Mouse (Mus musculus): ENCODE measurements around the gene Rtn4rl1. TPM values are rescaled to one million over a fixed set of nuclear protein-coding genes. Genes with fewer than 3 reads are reported as not detected.

The Rtn4rl1 gene
- polyA plus RNA-seq, 1 experiment from 2014 or later: 2.1 TPM

DNA sequence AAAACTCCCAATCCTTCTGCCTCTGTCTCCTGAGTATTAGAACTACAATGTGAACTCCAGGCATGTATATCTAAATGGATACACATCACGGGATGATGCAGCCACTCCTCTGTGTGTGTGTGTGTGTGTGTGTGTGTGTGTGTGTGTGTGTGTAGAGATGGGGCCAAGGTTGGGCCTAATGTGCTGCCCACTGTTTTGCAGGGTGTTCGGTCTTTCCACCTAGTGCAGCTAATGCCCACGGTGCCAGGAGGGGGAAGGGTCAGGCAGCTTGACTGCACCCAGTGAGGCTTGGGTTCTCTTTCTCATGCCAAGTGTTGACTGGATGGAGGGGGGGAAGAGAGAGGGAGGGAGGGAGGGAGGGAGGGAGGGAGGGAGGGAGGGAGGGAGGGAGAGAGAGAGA is 19.3 kb downstream of the Rtn4rl1 start:
- H3K9me3 ChIP-seq: no peaks in the 10 kb centered on the region
- no peak for DNase-seq (ENCODE audit: low spot score)
- peaks cover 76% of the 10 kb centered on the region for H3K4me1 ChIP-seq
- H3K36me3 ChIP-seq (replicated peaks): no peaks in the 10 kb centered on the region
- no peak overlapping the region for H3K27ac ChIP-seq (replicated peaks)
- no peak overlapping the region for H3K4me3 ChIP-seq
- 54% methylated on average over 3 of the region's 3 CpGs for WGBS
- peaks cover 59% of the 10 kb centered on the region for H3K27me3 ChIP-seq (replicated peaks; ENCODE audit: low read depth, poor library complexity, severe bottlenecking)

DNA sequence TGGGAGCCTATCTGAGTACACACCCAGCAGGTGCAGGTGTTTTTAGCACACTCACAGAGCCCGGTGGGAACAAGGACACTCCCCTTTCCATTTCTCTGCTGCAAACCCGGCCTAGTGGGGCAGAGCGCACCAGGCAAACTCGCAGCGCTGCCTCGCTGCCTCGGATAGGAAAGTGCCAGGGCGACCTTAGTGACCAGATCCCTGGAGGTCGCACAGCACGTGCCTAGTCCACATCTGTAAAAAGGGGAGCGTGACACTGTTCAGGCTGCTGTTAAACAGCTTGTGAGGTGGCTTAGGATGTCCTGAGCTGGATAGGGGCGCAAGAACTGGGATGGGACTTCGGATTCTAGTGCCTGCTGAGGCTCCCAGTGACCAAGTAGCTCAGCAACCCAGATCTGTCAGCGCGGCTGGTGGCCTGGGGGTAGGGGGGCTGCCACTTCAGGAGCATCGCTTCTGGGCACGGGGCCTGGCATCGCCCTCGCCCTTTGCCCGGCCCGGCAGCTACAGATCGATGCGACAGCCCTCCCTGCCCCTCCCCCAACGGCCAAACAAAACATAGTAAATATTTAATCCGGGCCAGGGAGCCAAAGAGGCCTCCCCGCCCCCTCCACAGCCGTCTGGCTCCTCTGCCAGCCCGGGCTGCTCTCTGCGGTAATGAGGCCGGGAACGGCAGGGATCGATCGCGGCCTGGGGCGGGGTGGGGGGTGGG is 19.9 kb downstream of the Rtn4rl1 start:
- peak overlapping the region; percentile 57 for H3K4me3 ChIP-seq
- H3K9me3 ChIP-seq: no peaks in the 10 kb centered on the region
- H3K36me3 ChIP-seq (replicated peaks): no peaks in the 10 kb centered on the region
- DNase-seq (ENCODE audit: low spot score): peak; percentile 68
- H3K27me3 ChIP-seq (replicated peaks; ENCODE audit: low read depth, poor library complexity, severe bottlenecking): peaks cover 59% of the 10 kb centered on the region
- peaks cover 71% of the 10 kb centered on the region for H3K4me1 ChIP-seq
- H3K27ac ChIP-seq (replicated peaks): peak overlapping the region; percentile 77
- WGBS: 2% methylated on average over 35 of the region's 35 CpGs

DNA sequence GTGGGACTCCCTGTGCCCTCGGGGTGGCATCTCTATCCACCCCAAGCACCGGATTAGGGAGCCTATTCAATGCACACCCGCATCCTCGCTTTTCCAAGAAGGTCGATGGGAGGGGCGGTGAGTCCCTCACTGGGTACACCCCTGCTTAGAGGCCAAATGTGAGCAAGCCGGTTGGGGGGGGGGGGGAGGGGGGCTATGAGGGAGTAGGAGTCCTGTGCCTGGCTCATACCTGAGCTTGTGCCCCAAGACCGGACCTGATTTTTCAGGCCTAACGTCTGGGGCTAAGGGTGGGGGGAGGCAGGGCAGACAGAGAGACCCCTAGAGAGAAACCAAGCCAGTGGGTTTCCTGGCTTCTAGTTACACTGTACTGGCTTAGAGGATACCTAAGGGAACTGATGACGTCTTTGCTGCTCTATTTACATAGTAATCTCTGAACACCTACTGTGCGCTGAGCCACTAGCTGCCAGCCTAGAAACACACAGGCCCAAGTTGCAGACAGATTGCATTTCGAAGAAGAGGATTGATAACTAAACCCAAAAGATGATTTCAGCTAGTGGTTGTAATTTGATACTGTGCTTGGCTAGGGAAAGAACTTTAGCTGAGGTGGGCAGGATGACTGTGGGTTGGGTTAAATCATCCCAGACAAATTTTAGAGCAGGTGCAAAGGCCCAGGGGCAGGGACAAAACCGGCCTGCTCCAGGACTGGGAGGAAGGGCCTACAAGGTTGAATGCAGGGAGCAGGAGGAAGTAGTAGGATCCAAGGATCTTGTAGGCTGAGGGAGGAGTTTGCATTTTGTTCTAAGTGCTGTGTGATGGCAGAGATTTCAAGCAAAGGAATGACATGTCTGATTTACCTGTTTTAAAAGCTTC is 20.7 kb downstream of the Rtn4rl1 start:
- peaks cover 63% of the 10 kb centered on the region for H3K4me1 ChIP-seq
- H3K27ac ChIP-seq (replicated peaks): peak overlapping the region; percentile 77
- no peaks in the 10 kb centered on the region for H3K36me3 ChIP-seq (replicated peaks)
- no peaks in the 10 kb centered on the region for H3K9me3 ChIP-seq
- H3K4me3 ChIP-seq: peak overlapping the region; percentile 57
- WGBS: 12% methylated on average over 13 of the region's 13 CpGs
- peaks cover 59% of the 10 kb centered on the region for H3K27me3 ChIP-seq (replicated peaks; ENCODE audit: low read depth, poor library complexity, severe bottlenecking)
- DNase-seq (ENCODE audit: low spot score): no peak

DNA sequence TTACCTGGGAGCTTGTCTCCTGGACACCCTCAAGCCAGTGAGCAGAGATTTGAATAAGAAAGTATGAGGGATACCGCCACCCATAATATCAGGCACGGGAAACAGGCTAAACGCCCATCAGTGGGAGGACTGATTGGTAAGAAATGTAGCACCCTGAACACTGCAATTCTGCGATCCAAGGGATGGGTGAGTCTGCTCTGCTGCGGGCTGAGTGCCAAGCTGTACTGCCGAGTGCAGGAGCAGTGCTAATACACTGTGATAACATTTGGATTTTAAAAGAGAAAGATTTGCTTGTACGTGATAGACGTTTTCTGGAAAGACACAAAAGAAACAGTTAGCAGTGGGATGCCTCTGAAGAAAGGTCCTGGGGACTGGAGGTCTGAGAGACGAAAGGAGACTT is 26.5 kb downstream of the Rtn4rl1 start:
- DNase-seq (ENCODE audit: low spot score): no peak
- WGBS: 56% methylated on average over 9 of the region's 9 CpGs
- Histone ChIP-seq H3K27ac (replicated peaks) (no peak overlapping the region), H3K36me3 (replicated peaks) (no peaks in the 10 kb centered on the region), H3K4me3 (no peak overlapping the region), H3K27me3 (replicated peaks; ENCODE audit: low read depth, poor library complexity, severe bottlenecking) (peaks cover 19% of the 10 kb centered on the region), H3K4me1 (peaks cover 21% of the 10 kb centered on the region), H3K9me3 (no peaks in the 10 kb centered on the region)

DNA sequence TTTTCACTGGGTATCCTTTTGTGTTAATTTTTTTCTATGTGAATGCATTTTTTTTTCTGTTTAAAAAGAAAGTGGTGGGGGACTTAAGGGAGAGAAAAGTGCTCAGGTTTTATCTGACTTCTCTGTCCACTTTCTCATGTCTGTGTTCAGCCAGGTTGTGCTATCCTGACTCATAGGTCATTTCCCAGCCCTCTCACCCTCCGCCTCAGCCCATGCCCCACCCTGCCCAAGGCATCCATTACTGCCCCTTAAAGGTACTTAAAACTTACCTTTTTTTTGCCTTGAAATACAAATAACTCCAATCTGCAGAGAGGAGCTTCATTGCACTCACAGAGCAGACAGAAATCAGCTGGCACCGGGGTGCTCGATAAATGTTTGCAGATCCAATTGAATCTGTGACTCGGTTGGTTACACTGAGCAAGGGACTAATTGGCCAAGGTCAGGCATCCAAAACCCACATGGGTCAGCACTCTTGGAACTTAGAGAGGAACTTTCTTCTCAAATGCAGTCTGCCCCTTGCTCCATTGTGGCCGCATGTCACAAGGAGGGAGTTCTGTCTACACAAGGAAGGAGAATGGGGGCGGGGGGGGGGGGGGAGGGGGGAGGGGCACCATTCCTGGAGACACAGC is 27.0 kb downstream of the Rtn4rl1 start:
- Histone ChIP-seq H3K27me3 (replicated peaks; ENCODE audit: low read depth, poor library complexity, severe bottlenecking) (peaks cover 14% of the 10 kb centered on the region), H3K4me1 (peaks cover 17% of the 10 kb centered on the region), H3K36me3 (replicated peaks) (no peaks in the 10 kb centered on the region), H3K9me3 (no peaks in the 10 kb centered on the region), H3K4me3 (no peak overlapping the region), H3K27ac (replicated peaks) (no peak overlapping the region)
- WGBS: 29% methylated on average over 6 of the region's 6 CpGs
- DNase-seq (ENCODE audit: low spot score): no peak

DNA sequence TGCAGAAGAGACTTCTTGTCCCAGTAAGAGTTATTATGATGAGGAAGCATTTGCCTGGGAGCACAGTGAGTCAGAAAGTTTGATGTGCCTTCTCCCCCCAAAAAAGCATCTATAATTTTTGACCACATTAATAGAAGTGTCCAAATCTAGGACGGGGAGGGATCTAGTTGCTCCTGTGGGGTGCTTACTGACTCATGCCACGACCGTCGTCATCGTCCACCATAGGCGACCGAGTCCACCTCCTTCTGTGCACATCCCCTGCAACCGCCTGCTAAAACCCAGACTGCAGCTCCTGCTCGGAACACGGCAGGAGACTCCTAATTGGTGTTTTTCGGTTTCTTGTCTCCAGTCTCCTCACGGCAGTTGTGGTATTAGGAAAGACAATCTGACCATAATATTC is 30.5 kb downstream of the Rtn4rl1 start:
- Histone ChIP-seq H3K4me1 (peaks cover 13% of the 10 kb centered on the region), H3K4me3 (no peak overlapping the region), H3K27me3 (replicated peaks; ENCODE audit: low read depth, poor library complexity, severe bottlenecking) (no peaks in the 10 kb centered on the region), H3K27ac (replicated peaks) (no peak overlapping the region), H3K9me3 (no peaks in the 10 kb centered on the region), H3K36me3 (replicated peaks) (no peaks in the 10 kb centered on the region)
- no peak for DNase-seq (ENCODE audit: low spot score)
- WGBS: 90% methylated on average over 12 of the region's 12 CpGs

DNA sequence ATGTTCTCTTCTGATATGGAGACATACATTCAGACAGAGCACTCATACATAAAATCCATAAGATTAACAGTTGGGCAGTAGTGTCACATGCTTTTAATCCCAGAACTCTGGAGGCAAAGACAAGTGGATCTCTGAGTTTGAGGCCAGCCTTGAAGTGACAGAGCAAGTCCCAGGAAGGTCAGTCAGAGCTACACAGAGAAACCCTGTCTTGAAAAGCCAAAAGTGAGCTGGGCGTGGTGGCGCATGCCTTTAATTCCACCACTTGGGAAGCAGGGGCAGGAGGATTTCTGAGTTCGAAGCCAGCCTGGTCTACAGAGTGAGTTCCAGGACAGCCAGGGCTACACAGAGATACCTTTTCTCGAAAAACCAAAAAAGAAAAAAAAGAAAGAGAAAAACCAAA is 31.3 kb downstream of the Rtn4rl1 start:
- H3K27ac ChIP-seq (replicated peaks): no peak overlapping the region
- 85% methylated on average over 4 of the region's 4 CpGs for WGBS
- H3K4me1 ChIP-seq: peaks cover 13% of the 10 kb centered on the region
- H3K4me3 ChIP-seq: no peak overlapping the region
- no peak for DNase-seq (ENCODE audit: low spot score)
- no peaks in the 10 kb centered on the region for H3K9me3 ChIP-seq
- no peaks in the 10 kb centered on the region for H3K36me3 ChIP-seq (replicated peaks)
- no peaks in the 10 kb centered on the region for H3K27me3 ChIP-seq (replicated peaks; ENCODE audit: low read depth, poor library complexity, severe bottlenecking)

DNA sequence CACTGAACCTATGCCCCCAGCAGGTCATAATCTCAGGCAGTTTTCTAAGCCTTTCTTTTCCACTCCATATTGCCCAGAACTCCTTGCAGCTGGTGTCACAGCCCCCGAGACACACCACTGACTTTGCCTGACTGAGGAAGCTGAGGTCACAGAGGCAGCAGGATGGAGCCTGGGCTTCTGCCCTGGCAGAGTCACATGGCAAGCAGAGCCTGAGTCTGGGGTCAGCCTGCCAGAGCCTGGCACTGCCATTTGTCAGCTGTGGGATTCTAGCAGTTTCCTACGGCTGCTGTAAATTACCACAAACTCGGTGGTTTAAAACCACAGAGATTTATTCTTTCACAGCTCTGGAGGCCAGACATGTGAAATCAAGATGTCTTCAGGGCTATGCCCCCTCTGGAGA is 34.0 kb downstream of the Rtn4rl1 start:
- Histone ChIP-seq H3K27me3 (replicated peaks; ENCODE audit: low read depth, poor library complexity, severe bottlenecking) (peaks cover 8% of the 10 kb centered on the region), H3K27ac (replicated peaks) (no peak overlapping the region), H3K4me1 (peaks cover 15% of the 10 kb centered on the region), H3K9me3 (no peaks in the 10 kb centered on the region), H3K36me3 (replicated peaks) (no peaks in the 10 kb centered on the region), H3K4me3 (no peak overlapping the region)
- DNase-seq (ENCODE audit: low spot score): no peak
- WGBS: 80% methylated on average over 3 of the region's 3 CpGs

DNA sequence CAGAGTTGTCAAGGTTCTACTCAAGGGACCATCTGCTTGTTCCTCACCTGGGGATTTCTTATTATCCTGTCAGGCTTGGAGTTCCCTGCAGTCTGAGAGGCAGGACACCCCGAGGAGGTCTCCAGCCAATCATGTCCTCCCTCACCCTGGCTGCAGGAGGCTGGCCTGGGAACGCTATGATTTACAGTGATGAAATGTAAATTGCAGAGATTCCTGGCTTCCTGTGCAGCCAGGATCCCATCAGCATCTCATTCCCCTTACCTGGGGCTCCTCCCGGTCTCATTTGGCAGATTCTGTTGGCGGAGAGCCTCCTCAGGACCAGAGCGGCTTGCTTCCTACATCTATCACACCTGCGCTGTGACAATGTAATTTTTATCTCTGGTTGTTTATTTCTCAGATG is 35.7 kb downstream of the Rtn4rl1 start:
- Histone ChIP-seq H3K27ac (replicated peaks) (no peak overlapping the region), H3K36me3 (replicated peaks) (no peaks in the 10 kb centered on the region), H3K4me3 (no peak overlapping the region), H3K27me3 (replicated peaks; ENCODE audit: low read depth, poor library complexity, severe bottlenecking) (peaks cover 24% of the 10 kb centered on the region), H3K4me1 (peaks cover 19% of the 10 kb centered on the region), H3K9me3 (no peaks in the 10 kb centered on the region)
- DNase-seq (ENCODE audit: low spot score): no peak
- WGBS: 84% methylated on average over 6 of the region's 6 CpGs

DNA sequence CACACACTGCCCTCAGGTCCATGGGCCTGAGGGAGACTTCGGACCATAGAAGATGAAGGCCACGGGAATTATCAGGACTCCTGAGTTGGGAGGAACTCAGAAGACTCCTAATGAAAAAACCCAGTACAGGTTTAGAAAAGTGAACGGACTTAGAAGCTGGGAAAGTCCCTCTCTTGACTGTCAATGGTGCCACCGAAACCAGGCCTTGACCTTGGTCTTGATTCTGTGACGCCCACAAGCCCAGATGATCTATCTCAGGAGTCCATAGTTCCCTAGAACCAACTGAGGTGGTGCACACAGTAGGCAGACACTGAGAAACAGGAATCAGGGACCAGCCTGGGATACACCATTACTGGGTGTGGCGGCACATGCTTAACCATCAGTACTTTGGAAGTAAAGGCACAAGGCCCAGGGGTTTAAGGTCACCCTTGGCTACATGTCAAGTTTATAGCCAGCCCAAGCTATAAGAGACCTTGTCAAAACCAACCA is 36.7 kb downstream of the Rtn4rl1 start:
- peaks cover 24% of the 10 kb centered on the region for H3K4me1 ChIP-seq
- H3K27me3 ChIP-seq (replicated peaks; ENCODE audit: low read depth, poor library complexity, severe bottlenecking): peaks cover 35% of the 10 kb centered on the region
- no peaks in the 10 kb centered on the region for H3K36me3 ChIP-seq (replicated peaks)
- H3K27ac ChIP-seq (replicated peaks): no peak overlapping the region
- DNase-seq (ENCODE audit: low spot score): no peak
- no peak overlapping the region for H3K4me3 ChIP-seq
- H3K9me3 ChIP-seq: no peaks in the 10 kb centered on the region
- WGBS: 94% methylated on average over 6 of the region's 6 CpGs

DNA sequence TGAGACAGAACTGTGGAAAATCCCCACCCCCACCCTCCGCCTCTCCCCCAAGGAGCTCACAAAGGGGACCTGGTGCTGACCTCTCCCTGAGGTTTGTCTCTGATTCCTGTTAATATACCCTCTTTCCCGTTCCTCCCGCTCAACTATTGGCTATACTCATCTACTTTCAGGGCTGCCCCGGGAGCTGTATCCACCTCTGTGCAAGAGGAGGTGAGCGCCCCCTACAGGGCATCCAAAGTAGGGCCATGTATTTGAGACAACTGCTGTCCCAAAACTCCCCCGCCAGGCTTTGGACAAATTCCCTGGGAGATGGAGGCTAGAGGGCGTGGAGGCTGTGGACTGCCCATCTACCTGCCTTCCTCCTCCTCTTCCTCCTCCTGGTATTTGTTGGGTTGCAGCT is 38.2 kb downstream of the Rtn4rl1 start:
- peaks cover 24% of the 10 kb centered on the region for H3K4me1 ChIP-seq
- no peaks in the 10 kb centered on the region for H3K9me3 ChIP-seq
- peaks cover 47% of the 10 kb centered on the region for H3K27me3 ChIP-seq (replicated peaks; ENCODE audit: low read depth, poor library complexity, severe bottlenecking)
- H3K4me3 ChIP-seq: no peak overlapping the region
- DNase-seq (ENCODE audit: low spot score): peak; percentile 82
- H3K36me3 ChIP-seq (replicated peaks): no peaks in the 10 kb centered on the region
- WGBS: 6% methylated on average over 7 of the region's 7 CpGs
- H3K27ac ChIP-seq (replicated peaks): 0 out of 2 replicates have a peak overlapping the region, but pooled peaks have one; percentile 10

DNA sequence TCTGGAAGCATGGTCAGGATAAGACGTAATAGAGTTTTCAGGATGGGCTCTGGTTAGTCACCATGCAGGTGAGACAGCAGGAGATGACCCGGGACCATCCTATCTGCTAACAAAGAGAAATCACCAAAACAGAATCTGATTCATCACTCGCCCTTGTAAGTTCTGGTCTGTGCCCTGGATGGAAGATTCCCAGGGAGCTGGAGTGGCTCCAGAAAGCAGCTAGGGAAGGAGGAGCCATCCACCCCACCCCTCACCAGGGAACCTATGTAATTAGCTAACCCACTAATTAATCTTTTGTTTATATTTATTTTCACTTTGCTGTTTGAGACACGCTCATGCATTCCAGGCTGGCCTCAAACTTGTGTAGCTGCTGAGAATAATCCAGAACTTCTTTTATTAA is 38.9 kb downstream of the Rtn4rl1 start:
- Histone ChIP-seq H3K4me3 (no peak overlapping the region), H3K27ac (replicated peaks) (peak overlapping the region; percentile 10; the same call in 1 of the 2 replicates), H3K4me1 (peaks cover 24% of the 10 kb centered on the region), H3K36me3 (replicated peaks) (no peaks in the 10 kb centered on the region), H3K27me3 (replicated peaks; ENCODE audit: low read depth, poor library complexity, severe bottlenecking) (peaks cover 54% of the 10 kb centered on the region), H3K9me3 (no peaks in the 10 kb centered on the region)
- 76% methylated on average over 4 of the region's 4 CpGs for WGBS
- no peak for DNase-seq (ENCODE audit: low spot score)

Data from embryonic facial prominence, embryonic 10.5 days (tissue).